Mouse (Mus musculus): Measurements from ENCODE around the gene Hnrnpm.
A peak's percentile ranks its signal among the peaks of the same experiment; 100 is the strongest.
"Not testable (repeated sequence)": the region's sequence is repeated elsewhere in the genome, so short reads cannot be mapped to it uniquely, and the experiment has no call there.

Hnrnpm gene

DNA sequence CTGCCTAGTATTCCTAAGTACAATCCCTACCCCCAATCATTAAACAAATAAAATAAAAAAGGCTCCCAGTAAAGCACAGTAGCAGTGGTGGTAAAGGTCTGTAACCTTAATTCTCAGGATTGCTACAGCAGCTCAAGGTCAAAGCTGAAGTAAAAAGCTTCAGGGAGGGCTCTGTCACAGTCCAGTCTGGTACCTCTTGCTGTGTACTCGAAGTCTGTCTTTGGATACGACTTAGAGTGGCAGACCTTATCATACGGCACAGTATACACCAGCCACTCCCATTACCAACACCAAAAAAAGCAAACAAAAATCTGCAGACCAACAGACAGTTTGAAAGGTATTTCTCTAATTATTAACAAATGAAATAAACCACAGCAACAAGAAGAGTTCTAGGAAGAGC, 19.8 kb downstream of the Hnrnpm start:
- no peak for DNase-seq

DNA sequence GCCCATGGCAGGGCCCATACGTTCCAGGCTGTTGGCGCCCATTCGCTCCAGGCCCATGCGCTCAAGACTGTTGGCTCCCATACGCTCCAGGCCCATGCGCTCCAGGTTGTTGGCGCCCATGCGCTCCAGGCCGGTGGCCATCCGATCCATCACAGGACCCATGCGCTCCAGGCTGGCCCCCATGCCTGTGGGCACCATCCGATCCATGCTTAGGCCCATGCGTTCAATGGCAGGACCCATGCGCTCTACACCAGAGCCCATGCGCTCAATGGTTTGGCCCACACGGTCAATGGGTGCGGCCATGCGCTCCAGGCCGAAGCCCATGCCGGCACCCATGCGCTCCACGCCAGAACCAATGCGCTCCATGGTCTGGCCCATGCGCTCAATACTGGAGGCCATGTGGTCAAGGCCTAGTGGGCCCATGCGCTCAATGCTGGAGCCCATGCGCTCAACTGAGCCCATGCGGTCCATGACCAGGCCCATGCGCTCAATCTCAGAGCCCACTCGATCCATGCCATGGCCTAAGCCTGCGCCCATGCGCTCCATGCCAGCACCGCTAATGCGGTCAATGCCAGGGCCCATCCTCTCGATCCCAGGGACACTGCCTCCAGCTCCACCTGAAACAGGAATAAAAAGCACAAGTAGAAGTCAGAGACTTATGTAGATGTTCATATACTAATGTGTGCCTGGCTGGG, 36.7 kb downstream of the Hnrnpm start:
- no peak for DNase-seq

DNA sequence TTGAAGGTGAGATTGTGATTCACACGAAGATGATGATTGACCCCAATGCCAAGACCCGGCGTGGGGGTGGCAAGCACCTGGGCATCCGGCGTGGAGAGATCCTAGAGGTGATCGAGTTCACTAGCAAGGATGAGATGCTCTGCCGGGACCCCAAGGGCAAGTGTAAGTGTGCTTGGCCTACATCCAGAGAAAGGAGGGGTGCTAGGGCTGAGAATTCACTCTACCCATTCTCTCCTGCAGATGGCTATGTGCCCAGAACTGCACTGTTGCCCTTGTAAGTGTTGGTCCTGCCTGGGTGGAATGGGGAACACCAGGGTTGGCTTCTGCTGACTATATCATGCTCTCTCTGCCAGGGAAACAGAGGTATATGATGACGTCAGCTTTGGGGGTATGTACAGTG, 41.6 kb downstream of the Hnrnpm start:
- no peak for DNase-seq

DNA sequence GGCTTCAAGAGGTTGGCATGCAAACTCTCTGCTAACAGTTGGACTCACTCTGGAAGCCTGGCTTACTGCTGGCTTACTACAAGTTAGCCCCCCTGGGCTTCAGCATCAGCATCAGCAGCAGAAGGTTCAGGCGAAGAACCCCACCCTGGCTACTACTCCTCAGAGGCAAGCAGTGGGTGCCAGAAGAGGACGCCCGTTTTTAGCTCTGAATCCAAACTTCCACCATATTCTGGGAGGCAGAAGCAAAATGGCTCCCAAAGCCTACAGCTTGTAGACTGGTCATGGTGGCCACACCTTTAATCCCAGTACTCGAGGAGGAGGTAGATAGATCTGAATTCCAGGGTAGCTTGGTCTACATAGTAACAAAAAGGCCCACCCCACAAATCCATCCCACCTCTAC, 42.6 kb downstream of the Hnrnpm start:
- no peak for DNase-seq

DNA sequence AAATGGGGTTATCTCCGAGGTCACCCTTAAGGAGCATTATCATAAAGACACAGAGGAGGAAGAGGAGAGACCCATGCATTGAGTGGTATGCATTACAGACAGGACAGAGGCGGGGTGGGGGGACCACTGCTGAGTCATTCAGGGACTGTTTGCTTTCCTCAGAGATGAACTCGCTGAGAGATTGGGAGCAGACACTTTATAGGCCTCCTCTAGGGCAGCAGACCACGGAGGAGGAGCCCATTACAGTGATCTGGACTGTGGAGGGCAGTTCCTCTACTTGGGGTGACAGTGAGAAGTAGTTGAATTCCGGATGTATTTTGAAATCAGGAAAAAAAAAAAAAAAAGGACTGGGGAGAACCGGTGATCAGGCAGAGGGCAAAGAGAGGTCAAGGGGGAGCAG, 46.9 kb downstream of the Hnrnpm start:
- no peak for DNase-seq

DNA sequence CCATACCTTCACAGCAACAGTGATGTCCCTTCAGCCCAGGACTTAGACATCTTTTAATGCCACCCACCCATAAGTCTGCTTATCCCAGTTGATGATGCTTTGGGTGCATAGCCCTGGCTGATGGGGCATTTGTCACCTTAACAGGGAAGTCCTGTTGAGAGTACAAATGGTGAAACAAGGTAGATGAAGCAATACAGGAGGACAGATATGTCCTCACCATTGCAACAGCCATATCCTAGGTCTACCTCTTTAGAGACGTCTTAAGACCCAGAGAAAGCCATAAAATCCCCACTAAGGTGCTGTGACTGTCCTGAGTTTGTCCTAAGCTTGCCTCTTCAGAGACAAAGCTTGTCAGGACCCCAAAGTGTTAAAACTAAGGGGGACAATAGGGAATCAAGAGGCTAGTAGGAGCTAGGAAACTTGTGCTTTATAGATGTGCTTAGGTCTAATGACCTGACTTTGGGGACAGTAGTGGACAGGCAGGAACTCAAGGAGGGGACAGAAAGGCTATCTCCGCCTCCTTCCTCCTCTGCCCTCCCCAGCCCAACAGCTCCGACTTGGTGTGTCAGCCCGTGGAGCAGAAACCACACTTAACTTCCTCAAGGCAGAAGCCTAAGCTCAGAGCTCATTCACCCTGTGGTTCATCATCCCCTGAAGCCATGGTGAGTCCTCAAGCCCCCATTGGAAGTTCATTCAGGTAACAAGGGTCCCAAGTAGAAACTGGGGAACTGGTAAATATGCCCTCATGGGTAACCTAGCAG, 49.0 kb downstream of the Hnrnpm start, which contains the start of gene Pram1:
Pram1 (plus strand) TSS at position 541 of the 761 bp plus-strand sequence.
- DNase-seq, result no peak

DNA sequence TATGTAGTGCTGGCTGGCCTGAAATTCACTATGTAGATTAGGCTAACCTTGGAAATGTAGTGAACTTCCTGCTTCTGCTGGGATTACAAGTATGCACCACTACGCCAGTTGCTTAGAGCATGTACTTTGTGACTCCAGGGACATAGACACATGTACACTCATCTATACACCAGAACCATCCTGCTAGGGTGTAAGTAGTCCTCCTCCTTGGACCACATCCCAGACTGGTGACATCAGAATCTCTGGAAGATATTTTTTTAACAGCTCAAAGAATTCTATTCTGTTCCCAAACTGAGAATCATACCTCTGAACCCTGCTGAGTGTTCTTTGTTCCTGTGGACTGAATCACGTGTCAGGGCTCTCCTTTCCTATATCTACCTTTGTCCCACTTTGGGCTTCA, 49.6 kb downstream of the Hnrnpm start:
- DNase-seq, result no peak

DNA sequence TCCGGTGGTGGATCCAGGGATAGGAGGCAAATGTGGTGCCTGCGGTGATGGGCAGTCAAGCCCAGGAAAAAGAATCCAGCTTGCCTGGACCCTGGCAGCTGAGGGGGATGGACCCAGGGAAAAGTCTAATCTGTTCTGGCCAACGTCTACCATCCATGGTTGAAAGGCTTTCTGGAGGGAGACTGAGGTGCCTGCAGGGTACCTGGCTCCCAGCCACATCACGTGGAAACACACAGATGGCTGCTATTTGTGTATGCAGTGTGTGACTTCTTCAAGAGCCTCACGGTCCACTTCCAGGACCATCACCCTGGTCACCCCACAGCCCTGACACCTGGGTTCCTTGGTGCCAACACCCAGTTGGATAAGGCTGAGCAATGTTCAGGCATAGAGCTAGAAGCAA, 54.9 kb downstream of the Hnrnpm start:
- DNase-seq, result no peak

DNA sequence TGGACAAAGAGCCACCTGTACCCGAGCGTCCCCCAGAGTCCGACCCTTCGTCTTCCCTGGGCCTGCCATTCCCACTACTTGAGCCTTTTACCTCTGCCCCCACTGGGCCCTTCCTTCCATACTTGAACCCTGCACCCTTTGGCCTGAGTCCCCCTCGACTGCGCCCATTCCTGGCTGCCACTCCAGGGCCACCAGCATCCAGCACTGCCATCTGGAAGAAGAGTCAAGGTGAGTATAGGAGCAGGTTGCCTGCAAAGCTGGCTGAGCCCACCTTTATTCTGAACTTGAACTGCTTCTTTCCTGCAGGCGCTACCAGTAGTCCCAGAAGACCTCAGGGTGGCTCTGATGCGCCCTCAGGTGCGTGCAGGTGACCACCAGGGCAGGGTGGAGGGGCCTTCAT, 55.4 kb downstream of the Hnrnpm start:
- DNase-seq, result no peak

DNA sequence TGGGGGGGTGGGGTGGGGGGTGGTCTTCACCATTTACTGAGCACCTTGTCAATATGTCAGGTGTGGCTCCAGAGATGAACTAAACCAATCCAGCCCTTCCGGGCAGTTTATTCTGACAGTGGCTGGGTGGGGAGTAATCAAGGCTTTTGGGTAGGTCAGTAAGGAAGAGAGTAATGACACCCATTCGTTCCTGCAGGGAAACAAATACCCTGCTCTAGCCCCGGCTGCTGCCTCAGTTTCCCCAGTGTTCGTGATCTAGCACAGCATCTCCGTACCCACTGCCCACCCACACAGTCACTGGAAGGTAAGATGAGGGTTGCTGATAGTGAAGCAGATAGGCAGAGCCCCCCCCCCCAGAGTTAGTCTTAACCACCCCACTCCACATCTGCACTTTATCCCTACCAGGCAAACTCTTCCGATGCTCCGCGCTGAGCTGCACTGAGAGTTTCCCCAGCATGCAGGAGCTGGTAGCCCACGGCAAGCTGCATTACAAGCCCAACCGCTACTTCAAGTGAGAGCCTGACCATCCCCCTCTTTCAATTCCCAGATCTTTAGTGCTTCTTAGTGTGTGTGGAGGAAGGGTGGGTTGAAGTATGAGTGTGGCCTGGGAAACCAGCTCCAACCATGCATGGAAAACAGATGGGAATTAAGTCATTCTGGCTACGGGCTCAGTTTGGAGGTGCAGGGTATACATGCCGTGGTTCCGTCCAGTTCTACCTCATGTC, 56.3 kb downstream of the Hnrnpm start:
- DNase-seq, result no peak

DNA sequence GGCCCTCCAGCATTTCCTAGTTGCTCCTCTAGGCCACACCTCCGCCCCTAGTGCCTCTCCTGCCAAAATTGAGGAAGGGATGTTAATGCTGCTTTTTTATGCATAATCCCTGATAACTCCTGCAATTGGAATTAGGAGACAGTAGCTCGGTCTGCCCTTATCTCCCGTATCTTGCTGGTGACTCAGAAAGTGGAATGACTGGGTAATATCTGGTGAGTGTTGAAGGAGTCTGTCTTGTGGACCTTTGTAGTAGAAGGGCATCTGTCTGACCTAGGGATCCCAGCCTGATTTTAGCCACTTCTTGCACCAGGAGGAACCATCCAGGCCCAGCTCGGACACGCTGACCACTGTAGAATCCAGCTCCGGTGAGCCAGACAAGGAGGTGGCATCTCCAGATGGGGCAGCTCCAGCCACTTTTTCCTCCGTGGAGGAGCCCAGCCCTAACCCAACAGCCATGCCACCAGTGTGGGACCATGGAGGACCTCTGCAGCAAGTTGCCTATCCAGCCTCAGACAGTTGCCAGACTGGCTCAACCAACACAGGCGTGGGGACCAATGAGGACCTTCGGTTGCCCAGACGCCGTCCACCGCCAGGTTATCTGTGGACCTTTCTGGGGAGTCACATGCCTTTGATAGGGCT, 57.1 kb downstream of the Hnrnpm start:
- DNase-seq, result no peak

DNA sequence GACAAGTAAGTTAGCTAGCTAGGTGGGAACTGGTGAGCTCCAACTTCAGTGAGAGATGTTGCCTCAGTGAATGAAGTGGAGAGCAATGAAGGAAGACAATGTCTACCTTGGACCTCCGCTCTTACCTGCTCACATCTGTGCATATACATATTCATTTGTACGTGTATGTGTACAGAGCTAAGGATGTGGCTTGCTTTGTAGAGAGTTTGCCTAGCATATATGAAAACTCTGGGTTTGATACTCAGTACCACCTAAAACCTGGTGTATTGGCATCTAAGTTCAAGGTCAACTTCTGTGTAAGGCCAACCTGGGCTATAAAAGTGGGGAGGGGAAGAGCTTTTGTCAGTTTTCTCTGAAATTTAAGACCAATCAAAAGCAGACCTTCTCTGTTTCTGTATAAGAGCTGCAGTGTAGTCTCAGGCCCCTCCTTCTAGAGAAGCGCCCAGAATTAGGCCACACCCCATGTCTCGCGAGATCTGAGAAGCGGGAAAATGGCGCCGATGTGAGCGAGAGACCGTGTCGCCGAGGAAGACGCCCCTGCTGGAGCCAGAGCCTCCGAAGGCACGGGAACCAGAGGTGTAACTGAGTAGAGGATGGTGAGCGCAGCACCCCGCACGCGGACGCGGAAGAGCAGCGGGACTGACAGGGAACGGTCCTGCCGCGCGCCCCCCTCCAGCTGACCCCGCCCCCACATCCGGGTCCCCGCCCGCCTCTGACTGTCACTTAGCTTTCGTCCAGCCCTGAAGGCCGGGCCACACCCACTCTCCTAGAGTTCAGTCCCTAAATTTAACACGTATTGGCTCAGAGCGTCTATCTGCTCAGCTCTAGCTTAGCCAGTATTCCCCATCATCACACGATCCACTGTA, 57.8 kb downstream of the Hnrnpm start, which contains the start of gene Zfp414:
Zfp414 (plus strand) TSS at position 470 of the 866 bp plus-strand sequence.
- DNase-seq, result peak; percentile 95

DNA sequence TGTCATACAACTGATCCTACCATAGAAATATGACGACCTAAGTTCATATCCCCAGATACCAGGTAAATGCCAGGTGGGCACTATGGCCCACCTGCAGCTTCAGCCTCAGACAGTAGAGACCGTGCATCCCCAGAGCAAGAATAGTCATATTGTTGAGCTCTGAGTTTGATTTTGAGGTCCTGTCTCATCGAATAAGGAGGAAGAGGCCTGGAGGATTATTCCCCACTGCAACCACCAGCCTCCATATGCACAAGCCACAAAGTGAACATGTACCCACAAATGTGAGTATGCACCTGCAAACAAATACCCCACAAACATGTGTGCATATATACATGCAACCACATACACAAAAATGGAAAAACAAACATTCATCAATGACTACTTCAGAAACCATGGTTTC, 59.4 kb downstream of the Hnrnpm start:
- DNase-seq, result no peak

DNA sequence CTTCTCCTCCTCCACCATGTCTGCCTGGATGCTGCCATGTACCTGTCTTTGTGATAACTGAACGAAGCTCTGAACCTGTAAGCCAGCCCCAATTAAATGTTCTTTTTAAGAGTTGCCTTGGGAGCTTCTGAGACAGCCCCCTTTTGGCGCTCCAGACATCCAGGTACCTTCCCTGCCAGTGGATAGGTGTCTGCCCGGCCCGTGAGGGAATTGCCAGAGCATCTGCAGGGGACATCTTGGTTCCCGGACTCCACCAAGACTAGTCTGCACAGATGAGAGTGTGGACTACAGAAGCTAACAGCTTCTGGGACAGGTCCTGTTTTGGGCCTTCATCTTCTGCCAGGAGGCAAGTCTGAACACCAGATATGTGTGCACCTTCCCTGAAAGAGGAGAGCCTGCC, 72.9 kb downstream of the Hnrnpm start:
- DNase-seq, result not testable (repeated sequence)

DNA sequence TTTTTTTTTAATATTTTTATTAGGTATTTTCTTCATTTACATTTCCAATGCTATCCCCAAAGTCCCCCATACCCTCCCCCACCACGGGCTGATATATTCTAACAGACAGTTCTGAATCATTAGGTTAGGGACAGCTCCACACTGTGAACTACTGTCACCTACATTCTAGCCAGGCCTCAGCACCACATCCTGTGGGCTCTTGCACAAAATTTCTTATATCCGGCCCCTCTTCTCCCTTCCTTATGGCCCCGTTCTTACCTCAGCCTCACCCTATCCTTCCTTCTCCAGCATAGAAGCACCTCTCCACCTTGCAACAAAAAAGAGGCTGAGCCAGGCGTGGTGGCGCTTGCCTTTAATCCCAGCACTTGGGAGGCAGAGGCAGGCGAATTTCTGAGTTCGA, 76.1 kb downstream of the Hnrnpm start:
- no peak for DNase-seq

DNA sequence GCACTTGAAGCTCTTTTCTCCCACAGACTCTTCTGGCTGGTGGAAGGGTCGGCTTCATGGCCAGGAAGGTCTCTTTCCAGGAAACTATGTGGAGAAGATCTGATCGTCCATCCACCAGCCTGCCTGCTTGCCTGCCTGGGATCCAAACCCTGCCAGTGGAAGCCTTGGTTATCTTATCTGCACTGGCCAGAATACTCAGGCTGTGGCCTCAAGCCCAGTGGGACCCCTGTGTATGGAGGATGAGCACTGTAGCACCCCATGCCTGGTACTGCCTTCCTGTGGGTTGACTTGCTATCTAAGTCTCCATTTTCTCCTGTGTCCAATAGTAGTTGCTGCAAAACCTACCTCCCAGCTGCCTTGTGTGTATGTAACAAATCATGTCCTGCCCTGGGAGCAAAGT, 79.4 kb downstream of the Hnrnpm start:
- no peak for DNase-seq

DNA sequence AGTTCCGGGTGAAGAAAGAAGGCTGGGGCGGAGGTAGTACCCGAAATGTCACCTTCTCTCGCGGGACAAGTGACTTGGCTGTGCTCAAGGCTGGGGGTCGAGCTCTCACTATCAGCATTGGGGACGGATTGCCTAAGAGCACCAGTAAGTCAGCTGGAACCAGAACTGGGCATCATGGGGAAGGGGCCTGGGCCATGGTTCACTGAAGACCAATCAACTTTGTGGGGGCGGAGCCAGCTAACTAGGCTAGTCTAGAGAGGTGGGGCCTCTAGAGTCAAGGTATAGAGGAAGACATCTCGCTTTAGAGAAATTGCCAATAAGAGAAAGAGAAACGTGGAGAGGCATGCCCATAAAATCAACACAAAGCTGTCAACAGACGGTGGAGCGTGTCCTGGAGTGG, 84.7 kb downstream of the Hnrnpm start:
- DNase-seq, result no peak

DNA sequence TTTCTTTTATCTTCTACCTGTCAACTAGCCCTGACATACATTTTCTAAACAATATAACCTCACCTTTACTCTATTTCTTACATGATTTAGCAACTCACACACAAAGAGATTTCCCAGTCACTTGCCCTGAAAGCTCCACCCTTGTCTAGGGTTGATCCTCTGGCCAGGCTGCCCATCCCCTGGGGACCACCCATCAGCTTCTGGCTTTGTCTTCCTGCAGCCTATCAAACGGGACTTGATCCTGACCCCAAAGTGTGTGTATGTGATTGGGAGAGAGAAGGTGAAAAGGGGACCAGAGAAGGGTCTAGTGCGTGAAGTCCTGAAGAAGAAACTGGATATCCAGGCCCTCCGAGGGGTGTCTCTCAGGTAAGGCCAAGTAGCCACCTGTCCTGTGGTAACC, 85.8 kb downstream of the Hnrnpm start:
- DNase-seq, result no peak

DNA sequence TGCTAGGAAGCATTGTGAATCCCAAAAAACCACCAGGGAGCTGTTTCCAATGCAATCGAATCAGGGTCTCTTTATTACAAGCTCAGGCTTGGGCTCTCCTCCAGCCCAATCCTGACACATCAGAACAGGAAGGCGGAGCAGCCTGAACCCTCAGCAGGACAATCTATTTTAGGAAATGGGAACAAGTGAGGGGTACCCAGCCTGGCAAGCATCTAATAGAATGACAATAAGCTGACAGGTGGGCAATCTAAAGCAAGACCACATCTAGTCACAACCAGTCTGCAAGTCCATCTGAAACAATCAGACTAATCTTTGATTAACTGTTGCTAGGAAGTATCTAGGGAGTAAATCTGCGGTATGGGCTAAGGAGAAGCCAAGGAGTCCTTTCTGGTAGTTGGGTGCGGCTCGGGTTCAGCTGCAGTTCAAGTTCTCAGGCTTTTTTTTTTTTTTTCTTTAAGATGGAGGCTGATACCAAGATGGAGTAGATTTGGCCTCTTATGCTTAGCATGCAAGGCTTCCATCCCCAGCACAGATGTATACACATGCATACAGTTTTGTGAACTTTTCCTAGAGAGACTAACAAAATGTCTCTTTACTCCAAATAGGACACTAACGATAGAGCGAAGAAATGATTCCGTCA, 86.7 kb downstream of the Hnrnpm start:
- no peak for DNase-seq

DNA sequence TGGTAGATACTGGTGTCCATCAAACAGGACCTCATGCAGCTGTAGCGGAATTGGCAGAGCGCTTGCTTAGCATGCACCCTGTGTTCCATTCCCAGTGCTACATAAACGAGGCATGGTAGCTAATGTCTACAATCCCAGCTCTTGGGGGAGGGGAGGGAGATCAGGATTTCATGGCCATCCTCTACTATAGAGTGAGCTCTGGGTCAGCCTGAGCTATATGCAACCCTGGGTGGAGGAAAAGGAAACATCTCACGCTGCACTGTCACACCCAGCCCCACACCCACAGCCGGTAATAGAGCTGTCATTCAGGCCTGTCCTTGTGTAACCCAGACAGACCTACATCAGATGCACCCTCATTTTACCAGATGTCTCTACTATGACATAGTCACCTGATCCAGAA, 88.2 kb downstream of the Hnrnpm start:
- DNase-seq, result no peak

DNA sequence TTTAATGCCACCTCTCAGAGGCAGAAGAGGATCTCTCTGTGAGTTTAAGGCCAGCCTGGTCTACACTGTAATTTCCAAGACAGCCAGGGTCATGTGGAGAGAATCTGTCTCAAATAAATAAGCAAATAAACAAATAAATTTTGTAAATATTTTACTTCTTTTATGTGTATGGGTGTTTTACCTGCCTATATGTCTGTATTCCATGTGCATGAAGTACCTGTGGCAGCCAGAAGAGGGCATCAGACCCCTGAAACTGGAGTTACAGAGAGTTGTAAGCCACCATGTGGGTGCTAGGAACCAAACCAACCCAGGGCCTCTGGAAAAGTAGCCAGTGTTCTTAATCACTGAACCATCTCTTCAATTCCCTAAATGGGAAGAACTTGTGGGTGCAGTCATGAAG, 89.4 kb downstream of the Hnrnpm start:
- DNase-seq, result no peak
